Mouse (Mus musculus) forebrain, embryonic 11.5 days (tissue): ENCODE data around the gene Mcub. TPM values are rescaled to one million over a fixed set of nuclear protein-coding genes. Genes with fewer than 3 reads are reported as not detected.

Source experiments
- ATAC-seq: fragments of 200-750 bp; cut with Nextera tagmentation; replicated peaks from 2 replicates; pipeline ENCODE4 v1.8.0; 2017; ENCODE audit warnings: moderate TSS enrichment; ENCODE audit not compliant: low FRiP score
- DNase-seq: peaks from one replicate; pipeline ENCODE4 v3.0.0-alpha.2; 2017; ENCODE audit warnings: low spot score
- H3K27ac ChIP-seq: fragments of 300-500 bp; sonication (generic); 2 replicates; pipeline ENCODE4 v1.5.1; 2014; ENCODE audit warnings: low read depth, low read length
- H3K27me3 ChIP-seq: fragments of 300-500 bp; sonication (generic); 2 replicates; pipeline ENCODE4 v1.6.1; 2014; ENCODE audit warnings: mild to moderate bottlenecking, low read length, mixed read lengths; ENCODE audit not compliant: control insufficient read depth, insufficient read depth
- H3K36me3 ChIP-seq: fragments of 300-500 bp; sonication (generic); 2 replicates; pipeline ENCODE4 v1.6.1; 2014; ENCODE audit warnings: mild to moderate bottlenecking, low read length, moderate library complexity, mixed read lengths; ENCODE audit not compliant: control insufficient read depth, insufficient read depth
- H3K4me1 ChIP-seq: fragments of 300-500 bp; sonication (generic); replicated peaks from 2 replicates; pipeline ENCODE4 v1.6.1; 2014; ENCODE audit warnings: low read length, mixed read lengths; ENCODE audit not compliant: control insufficient read depth, insufficient read depth
- H3K4me2 ChIP-seq: fragments of 300-500 bp; sonication (generic); 2 replicates; pipeline ENCODE4 v1.6.1; 2014; ENCODE audit warnings: low read depth, mild to moderate bottlenecking, low read length, moderate library complexity, mixed read lengths; ENCODE audit not compliant: severe bottlenecking
- H3K4me3 ChIP-seq: fragments of 300-500 bp; sonication (generic); 2 replicates; pipeline ENCODE4 v1.5.1; 2014; ENCODE audit warnings: low read depth, low read length
- H3K9ac ChIP-seq: fragments of 300-500 bp; sonication (generic); 2 replicates; pipeline ENCODE4 v1.6.1; 2014; ENCODE audit warnings: low read length
- H3K9me3 ChIP-seq: fragments of 300-500 bp; sonication (generic); 2 replicates; pipeline ENCODE4 v1.6.1; 2016; ENCODE audit warnings: low read length, mixed read lengths; ENCODE audit not compliant: control insufficient read depth
- WGBS: fragments of 180-500 bp; shearing (Covaris S2); extraction: QIAGEN DNeasy Blood & Tissue Kit; methylation state at CpG from one replicate; pipeline ENCODE4 v1.1.7; 2014; 5-methylcytosine and 5-hydroxymethylcytosine counted together
- polyA plus RNA-seq: library from polyadenylated mRNA; unstranded; fragments of >200 nt; fragmentation: Nextera tagmentation; extraction: Ambion mirVana; gene quantifications from 2 replicates; pipeline ENCODE4 v1.2.1, GENCODE M21; 2014

Mcub gene
- 3.2 and 4.3 TPM in 2 replicates for polyA plus RNA-seq

DNA sequence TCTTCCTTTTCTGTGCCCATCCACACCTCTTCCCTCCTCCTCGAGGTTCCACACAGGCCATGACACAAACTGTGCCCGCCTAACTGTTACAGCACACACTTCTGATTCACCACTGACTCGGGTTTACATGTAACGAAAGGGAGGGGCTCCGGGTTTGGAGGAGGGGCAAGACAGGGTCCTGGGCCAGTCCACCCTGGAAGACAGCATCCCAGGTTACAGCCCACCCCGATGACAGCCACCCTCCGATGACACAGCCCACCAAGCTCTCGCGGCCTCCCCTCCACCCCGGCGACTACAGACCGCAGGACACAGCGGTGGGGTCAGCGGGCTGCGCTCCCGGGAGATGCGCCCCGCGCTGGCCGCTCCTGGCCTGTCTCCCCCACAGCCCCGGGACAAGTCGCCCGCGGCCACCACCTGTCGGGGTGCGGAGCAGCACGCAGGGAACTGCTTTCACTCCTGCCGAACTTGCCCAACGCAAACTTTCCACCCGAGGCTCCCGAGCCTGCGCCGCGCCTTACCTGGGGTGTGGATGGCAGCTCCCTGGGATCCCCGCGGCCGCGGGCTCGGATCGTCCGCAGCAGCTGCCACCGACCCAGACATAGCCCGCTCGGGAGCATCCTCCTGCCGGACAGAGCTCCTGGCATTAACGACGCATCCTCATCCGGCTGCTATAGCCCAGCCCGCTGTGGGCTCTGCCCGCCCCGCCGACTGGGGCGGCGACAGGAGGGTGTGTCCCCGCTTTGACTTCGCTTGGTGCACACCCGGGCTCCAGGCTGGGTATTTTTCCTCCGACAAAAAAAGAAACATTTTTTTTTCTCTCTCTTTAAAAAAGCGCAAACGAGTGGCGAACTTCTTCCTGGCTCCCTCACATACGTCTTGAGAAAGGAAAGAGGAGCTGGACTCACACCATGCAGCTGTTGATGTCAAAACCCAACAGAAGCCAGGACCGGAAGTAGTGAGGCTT, at the start of gene Mcub:
Gene Mcub (minus strand): TSS at position 775 of the 964 bp plus-strand sequence.
- Histone ChIP-seq H3K9ac (peak within 1 kb of the TSS; percentile 58), H3K4me3 (peak within 1 kb of the TSS; percentile 47), H3K4me1 (peaks cover 6% of the 10 kb centered on the region; the same call in 1 of the 2 replicates), H3K27me3 (peaks cover 8% of the 10 kb centered on the region; the same call in 1 of the 2 replicates), H3K36me3 (no peaks in the 10 kb centered on the region), H3K4me2 (peak within 1 kb of the TSS; percentile 97), H3K9me3 (no peaks in the 10 kb centered on the region), H3K27ac (peak within 1 kb of the TSS; percentile 14; the same call in 1 of the 2 replicates)
- under 1% methylated on average over 63 of the region's 63 CpGs for WGBS
- peak; percentile 69 for ATAC-seq
- DNase-seq: peak; percentile 70

DNA sequence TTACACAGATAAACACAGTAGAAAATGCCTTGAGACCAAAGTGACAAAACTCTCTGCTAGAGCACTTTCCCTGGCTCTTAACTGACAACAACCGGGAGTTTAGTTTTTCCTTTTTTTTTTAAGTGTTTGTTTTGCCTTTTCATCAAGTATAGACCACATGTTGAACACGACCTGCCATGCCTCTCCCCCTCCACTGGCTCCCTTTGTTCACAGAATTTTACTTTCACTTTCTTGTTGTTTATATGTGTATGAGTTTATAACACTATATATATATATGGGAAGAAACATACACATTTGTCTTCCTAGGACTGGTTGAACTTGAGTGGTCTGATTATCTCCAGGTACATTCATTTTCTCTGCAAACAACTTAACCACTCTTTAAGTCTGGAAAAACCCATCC, 42.9 kb upstream of the Mcub start:
- no peak overlapping the region for H3K4me2 ChIP-seq
- WGBS: 79% methylated on average over 2 of the region's 2 CpGs
- H3K27ac ChIP-seq: no peak overlapping the region
- no peaks in the 10 kb centered on the region for H3K9me3 ChIP-seq
- H3K9ac ChIP-seq: no peak overlapping the region
- no peaks in the 10 kb centered on the region; the same call in none of the 2 replicates for H3K36me3 ChIP-seq
- H3K27me3 ChIP-seq: no peaks in the 10 kb centered on the region
- DNase-seq: no peak
- H3K4me3 ChIP-seq: no peak overlapping the region
- ATAC-seq: no peak
- H3K4me1 ChIP-seq: no peaks in the 10 kb centered on the region

DNA sequence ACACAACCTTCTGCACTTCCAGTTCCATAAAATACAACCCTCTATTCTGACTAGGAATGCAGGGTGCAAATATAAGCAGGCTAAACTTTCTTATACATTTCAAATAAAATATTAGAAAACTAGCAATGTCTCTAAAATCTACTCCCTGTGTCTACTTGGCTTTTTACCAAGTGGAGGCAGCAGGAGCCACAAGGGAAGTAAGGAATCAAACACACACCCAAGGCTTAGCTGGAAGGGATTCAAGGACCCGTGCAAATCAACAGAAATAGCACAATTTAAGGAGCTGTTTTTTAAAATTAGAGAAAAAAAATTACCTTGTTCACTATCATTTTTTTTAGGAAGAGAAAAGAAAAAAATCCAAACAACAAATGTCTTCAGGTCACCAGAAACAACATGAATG, 41.2 kb upstream of the Mcub start:
- ATAC-seq (no peak), DNase-seq (no peak)
- no peak overlapping the region for H3K4me2 ChIP-seq
- no peaks in the 10 kb centered on the region for H3K9me3 ChIP-seq
- H3K4me1 ChIP-seq: no peaks in the 10 kb centered on the region
- H3K9ac ChIP-seq: no peak overlapping the region
- H3K27me3 ChIP-seq: no peaks in the 10 kb centered on the region
- H3K27ac ChIP-seq: no peak overlapping the region
- H3K36me3 ChIP-seq: no peaks in the 10 kb centered on the region; the same call in none of the 2 replicates
- 93% methylated on average over 1 of the region's 1 CpGs for WGBS
- H3K4me3 ChIP-seq: no peak overlapping the region

- 96% methylated on average over 7 of the region's 7 CpGs for WGBS
- H3K4me2 ChIP-seq: no peak overlapping the region
- no peaks in the 10 kb centered on the region for H3K27me3 ChIP-seq
- H3K9me3 ChIP-seq: no peaks in the 10 kb centered on the region
- ATAC-seq (no peak), DNase-seq (no peak)
- H3K4me3 ChIP-seq: no peak overlapping the region
- no peak overlapping the region for H3K9ac ChIP-seq
- peaks cover 11% of the 10 kb centered on the region for H3K36me3 ChIP-seq
- H3K27ac ChIP-seq: no peak overlapping the region
- H3K4me1 ChIP-seq: no peaks in the 10 kb centered on the region
Measured at GRCm38 (mm10) chr3:130006141-130006540, 36.1 kb upstream of the Mcub start.

DNA sequence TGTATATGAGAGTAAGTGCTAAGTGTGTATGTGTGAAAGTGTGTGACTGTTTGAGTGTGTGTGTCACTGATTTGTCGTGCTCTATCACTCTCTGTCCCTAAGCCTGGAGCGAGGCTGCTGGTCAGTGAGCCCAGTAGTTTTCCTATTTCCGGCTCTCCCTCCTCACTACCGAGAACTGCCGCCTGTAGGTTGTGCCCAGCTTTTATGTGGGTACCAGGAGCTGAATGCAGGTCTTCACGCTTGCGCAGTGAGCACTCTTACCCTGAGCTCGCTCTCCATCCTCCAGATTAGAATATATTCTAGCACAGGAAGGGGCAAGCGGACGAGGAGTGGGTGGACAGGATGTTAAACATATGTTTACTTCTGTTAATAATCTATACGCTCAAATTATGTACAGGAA, 30.9 kb upstream of the Mcub start:
- Histone ChIP-seq H3K4me1 (no peaks in the 10 kb centered on the region), H3K36me3 (peaks cover 16% of the 10 kb centered on the region), H3K4me3 (no peak overlapping the region), H3K9ac (no peak overlapping the region), H3K4me2 (no peak overlapping the region), H3K27me3 (no peaks in the 10 kb centered on the region), H3K9me3 (no peaks in the 10 kb centered on the region), H3K27ac (no peak overlapping the region)
- DNase-seq (no peak), ATAC-seq (no peak)
- WGBS: 98% methylated on average over 11 of the region's 11 CpGs

DNA sequence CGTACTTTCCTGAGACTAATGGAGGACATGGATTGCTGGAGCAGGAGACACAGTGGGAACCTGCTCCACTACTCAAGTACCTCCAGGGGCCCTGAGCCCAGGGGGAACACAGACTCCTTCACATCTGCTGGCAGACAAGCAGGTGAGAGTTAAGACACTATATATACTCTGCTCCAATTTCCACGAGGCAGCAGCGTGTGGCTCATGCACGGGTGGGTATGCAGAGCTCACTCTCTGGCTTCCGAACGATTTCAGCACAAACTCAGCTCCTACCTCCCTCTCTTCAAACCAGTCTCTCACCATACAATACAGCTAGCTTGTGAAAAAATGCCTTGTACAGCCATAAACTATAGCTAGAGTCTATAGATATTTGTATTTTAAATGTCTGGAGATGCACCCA, 28.5 kb upstream of the Mcub start:
- H3K36me3 ChIP-seq: peaks cover 16% of the 10 kb centered on the region
- 94% methylated on average over 6 of the region's 6 CpGs for WGBS

DNA sequence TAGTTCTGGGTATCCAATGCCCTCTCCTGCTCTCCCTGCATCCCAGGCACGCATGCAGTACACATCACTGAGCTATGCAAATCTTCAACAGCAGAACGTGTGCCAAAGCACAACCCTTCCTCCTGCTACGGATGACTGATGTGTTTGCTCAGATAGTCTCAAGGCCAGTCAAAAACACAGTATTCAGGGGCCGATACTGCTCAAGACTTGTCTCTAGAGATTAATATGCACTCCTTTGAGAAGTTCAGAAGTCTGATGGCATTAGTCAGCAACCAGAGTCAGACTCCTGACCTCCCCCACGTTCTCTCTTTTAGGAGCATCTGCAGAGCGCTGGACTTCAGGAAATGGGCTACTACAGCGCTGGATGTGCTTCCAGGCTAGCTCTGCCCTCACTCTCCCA, 28.0 kb upstream of the Mcub start:
- no peak for DNase-seq
- H3K36me3 ChIP-seq: peaks cover 16% of the 10 kb centered on the region
- no peak overlapping the region for H3K4me2 ChIP-seq
- no peak for ATAC-seq
- WGBS: 92% methylated on average over 7 of the region's 7 CpGs
- H3K27ac ChIP-seq: no peak overlapping the region
- H3K9ac ChIP-seq: no peak overlapping the region
- no peaks in the 10 kb centered on the region for H3K4me1 ChIP-seq
- no peak overlapping the region for H3K4me3 ChIP-seq
- H3K27me3 ChIP-seq: no peaks in the 10 kb centered on the region
- no peaks in the 10 kb centered on the region for H3K9me3 ChIP-seq

More for the DNA sequence above, 28.5 kb upstream of the Mcub start:
- no peak for DNase-seq
- ATAC-seq: no peak
- Histone ChIP-seq H3K27me3 (no peaks in the 10 kb centered on the region), H3K9ac (no peak overlapping the region), H3K4me2 (no peak overlapping the region), H3K27ac (no peak overlapping the region), H3K4me1 (no peaks in the 10 kb centered on the region), H3K9me3 (no peaks in the 10 kb centered on the region), H3K4me3 (no peak overlapping the region)

GRCm38 (mm10) chr3:129997324-129997723, 27.3 kb upstream of the Mcub start:
- DNase-seq (no peak), ATAC-seq (no peak)
- no peak overlapping the region for H3K9ac ChIP-seq
- no peak overlapping the region for H3K27ac ChIP-seq
- H3K36me3 ChIP-seq: peaks cover 12% of the 10 kb centered on the region
- no peaks in the 10 kb centered on the region for H3K4me1 ChIP-seq
- H3K4me3 ChIP-seq: no peak overlapping the region
- H3K4me2 ChIP-seq: no peak overlapping the region
- no peaks in the 10 kb centered on the region for H3K27me3 ChIP-seq
- no peaks in the 10 kb centered on the region for H3K9me3 ChIP-seq
- WGBS: 88% methylated on average over 3 of the region's 3 CpGs
